Mouse (Mus musculus) heart, postnatal 36 days (tissue): ENCODE measurements around the gene Cemip. TPM values are rescaled to one million over a fixed set of nuclear protein-coding genes. Genes with fewer than 3 reads are reported as not detected.
"Not testable (repeated sequence)": the region's sequence is repeated elsewhere in the genome, so short reads cannot be mapped to it uniquely, and the experiment has no call there.

Source experiments
- DNase-seq, 2 experiments: peaks; one replicate each; pipeline ENCODE4 v3.0.0; 2021 to 2022
- intact Hi-C: fragments of 180-260 bp; cut with DNase I; formaldehyde crosslinking; loops from one replicate; pipeline ENCODE4 v1.15.1; 2025
- total RNA-seq, 2 experiments: library from RNA; stranded (reverse); gene quantifications; 2 replicates each; pipeline ENCODE4 v1.2.3; 2021

Gene Cemip
- total RNA-seq, 2 experiments from 2014 or later: 0.14 TPM; not detected in 1

- intact Hi-C loops: loop anchor here (1.0 kb wide), 1 partner anchor 8 kb away; no protein-coding TSS in a partner anchor
- DNase-seq: no peak
Measured at GRCm38 (mm10) chr7:83902296-83903145, 183.8 kb downstream of the Cemip start.

- intact Hi-C loops: no loop called here
- no peak for DNase-seq
Measured at GRCm38 (mm10) chr7:83901425-83901824, 184.9 kb downstream of the Cemip start.

GRCm38 (mm10) chr7:83900519-83900918, 185.8 kb downstream of the Cemip start:
- intact Hi-C loops: no loop called here
- DNase-seq: no peak

- DNase-seq: no peak
- intact Hi-C loops: no loop called here
Measured at GRCm38 (mm10) chr7:83898267-83898666, 188.0 kb downstream of the Cemip start.

GRCm38 (mm10) chr7:83896077-83896740, 190.1 kb downstream of the Cemip start:
- intact Hi-C loops: no loop called here
- DNase-seq: no peak

DNA sequence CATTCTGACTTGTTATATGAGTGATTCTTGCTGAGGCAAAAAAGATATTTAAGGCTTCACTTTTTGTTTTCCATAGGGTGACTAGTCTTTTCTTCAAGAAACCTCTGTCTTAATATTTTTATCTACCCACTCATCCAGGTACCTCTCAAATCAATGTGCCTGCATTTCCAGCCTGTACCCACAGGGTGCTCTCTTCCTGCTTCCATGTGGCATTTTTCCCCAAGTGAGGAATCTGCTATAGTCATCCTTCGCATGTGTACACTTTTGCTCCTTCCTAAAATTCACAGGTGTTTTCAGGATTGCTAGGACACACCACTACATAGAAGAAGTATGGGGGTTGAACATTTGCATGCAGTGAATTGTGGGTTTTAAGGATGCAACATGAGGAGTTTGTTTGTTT, 192.0 kb downstream of the Cemip start:
- no peak for DNase-seq
- intact Hi-C loops: loop anchor here (5.0 kb wide), 1 partner anchor 258 kb away; the partner anchor contains the start of gene Abhd17c

- DNase-seq: no peak
- intact Hi-C loops: loop anchor here (5.0 kb wide), 1 partner anchor 260 kb away; the partner anchor contains the start of gene Abhd17c
Measured at GRCm38 (mm10) chr7:83892333-83892669, 194.0 kb downstream of the Cemip start.

DNA sequence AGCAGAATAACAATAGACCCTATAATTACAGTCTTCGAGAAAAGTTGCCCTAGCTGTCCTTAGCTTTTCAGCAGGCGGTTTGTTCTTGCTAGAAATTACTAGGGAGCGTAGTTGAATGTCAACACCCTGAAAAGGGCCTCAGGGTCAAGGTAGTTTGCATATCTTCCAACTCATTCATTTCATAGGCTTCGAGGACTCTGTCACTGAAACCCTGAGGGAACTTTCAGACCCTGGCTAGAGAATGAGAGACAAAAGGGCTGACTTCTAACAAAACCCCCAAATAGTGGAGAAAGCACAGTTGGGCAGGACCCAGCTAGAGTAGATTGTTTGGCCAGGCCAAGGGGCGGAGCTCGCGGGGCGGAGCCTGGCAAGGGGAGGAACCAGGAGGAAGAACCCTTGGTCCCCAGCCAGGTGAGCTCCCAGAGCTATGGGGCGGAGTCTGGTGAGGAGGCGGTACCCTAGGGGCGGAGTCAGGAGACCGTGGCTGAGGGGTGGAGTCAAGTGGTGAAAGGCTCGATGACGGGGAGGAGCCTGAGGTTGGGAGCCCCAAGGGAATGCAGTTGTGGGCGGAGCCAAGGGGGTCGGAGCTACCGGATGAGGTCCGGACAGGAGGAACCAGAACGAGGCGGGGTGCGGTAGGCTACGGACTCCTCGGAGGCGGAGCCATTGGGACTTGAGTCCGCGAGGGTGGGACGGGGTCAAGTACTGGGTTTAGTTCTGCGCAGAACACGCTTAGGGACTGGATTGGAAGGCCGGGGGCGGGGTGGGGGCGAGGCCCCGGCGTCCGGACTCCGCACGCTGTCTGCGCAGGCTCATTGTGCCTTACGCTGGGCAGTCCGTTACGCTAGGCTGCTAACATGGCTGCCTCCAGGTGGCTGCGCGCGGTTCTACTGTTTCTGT, 194.6 kb downstream of the Cemip start:
- intact Hi-C loops: loop anchor here (5.0 kb wide), 1 partner anchor 261 kb away; the partner anchor contains the start of gene Abhd17c
- DNase-seq: peak; percentile 100

DNA sequence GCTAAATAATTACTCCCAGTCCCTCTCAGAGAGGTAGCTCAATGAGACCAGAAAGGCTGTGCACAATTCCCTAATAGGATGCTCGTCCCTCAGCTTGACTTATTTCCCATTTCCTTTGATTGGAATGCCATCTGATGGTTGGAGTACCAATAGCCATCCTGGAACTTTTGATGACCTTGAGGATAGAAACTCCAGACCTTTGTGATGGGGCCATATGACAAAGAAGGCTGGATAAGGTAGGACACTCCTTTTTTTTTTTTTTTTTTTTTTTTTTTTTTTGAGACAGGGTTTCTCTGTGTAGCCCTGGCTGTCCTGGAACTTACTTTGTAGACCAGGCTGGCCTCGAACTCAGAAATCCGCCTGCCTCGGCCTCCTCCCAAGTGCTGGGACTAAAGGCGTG, 196.4 kb downstream of the Cemip start:
- intact Hi-C loops: loop anchor here (5.0 kb wide), 1 partner anchor 262 kb away; the partner anchor contains the start of gene Abhd17c
- not testable (repeated sequence) for DNase-seq

DNA sequence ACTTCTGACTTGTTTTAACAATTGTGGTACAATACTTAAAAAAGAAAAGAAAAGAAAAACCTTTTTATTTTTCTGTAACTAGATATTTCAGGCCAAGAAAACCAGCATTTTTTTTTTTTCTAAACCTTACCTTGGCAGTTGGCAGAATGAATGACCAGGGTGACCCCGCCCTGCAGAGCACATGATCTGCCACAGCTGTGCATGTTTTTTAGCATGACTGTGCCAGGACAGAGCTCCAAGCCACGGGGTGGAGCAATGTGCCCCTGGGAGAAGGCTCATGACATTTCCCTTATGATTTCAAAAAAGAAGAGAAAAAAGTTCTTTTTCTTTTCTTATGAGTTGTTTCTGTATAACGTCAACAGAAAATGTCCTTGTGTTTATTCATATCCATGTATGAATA, 196.9 kb downstream of the Cemip start:
- peak; percentile 45 to 52 for DNase-seq
- intact Hi-C loops: no loop called here

GRCm38 (mm10) chr7:83886366-83887129, 199.8 kb downstream of the Cemip start:
- intact Hi-C loops: loop anchor here (2.0 kb wide), 1 partner anchor 190 kb away; no protein-coding TSS in a partner anchor
- DNase-seq: no peak

DNA sequence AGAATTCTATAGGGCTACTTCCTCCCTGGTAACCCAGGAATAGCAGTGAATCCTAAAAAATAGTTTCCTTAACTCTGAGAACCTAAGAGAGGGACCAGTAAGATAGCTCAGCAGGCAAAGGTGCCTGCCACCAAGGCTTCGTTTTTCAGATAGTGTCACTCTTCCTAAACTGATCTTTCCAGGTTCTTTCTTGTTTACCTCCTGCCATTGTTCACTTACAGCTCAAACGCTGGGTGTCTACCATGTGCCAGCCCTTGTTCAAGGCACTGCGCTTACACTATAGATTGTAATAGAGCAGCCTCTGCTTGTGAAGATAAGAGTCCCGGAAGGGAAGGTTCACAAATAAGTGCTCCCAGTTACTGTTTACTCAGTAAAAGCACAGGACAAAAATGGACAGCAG, 200.5 kb downstream of the Cemip start:
- intact Hi-C loops: loop anchor here (2.0 kb wide), 2 partner anchors 189 to 219 kb away; no protein-coding TSS in a partner anchor
- no peak for DNase-seq

- no peak for DNase-seq
- intact Hi-C loops: loop anchor here (1.0 to 5.0 kb wide), 6 partner anchors 43 to 1018 kb away; partner anchors contain the start of gene Mex3b
Measured at GRCm38 (mm10) chr7:83884921-83885532, 201.3 kb downstream of the Cemip start.

DNA sequence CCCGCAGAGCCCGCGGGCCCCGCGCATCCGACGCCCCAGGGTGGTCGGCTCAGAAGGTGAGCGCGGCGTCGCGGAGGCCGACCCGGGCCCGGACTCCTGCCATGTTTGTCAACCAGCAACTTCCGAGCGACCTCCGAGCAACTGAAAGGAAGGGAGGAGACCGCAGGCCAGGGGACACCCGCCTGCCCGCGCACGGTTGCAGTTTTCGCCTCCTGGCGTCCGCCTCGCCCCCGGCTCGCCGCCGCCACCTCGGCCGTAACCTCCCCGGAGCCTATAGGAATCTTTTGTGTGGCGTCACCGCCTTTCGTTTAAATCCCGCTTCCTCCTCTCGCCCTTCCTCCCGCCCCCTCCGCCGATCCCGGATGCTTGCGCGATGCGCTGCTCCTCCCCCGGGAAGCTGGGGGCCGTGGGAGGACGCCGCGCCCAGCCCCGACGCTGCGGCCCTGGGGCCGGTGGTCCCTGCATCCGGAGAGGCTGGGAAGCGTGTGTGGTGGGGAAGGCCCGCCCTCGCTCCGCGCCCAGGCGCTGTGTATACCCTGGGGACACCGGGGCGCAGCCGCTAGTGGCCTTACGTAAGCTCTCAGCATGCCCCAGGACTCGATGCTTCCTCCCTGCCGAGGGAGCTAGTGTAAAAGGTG, 202.2 kb downstream of the Cemip start, which contains the start of the genes Tlnrd1 and Mesd:
Gene Tlnrd1, minus strand, starts transcription at position 285 of the 638 bp plus-strand sequence.
Gene Mesd, plus strand, starts transcription at position 446 of the 638 bp plus-strand sequence.
- peak; percentile 85 to 92 for DNase-seq
- intact Hi-C loops: loop anchor here (1.0 to 5.0 kb wide), 6 partner anchors 42 to 1017 kb away; partner anchors contain the start of gene Mex3b

DNA sequence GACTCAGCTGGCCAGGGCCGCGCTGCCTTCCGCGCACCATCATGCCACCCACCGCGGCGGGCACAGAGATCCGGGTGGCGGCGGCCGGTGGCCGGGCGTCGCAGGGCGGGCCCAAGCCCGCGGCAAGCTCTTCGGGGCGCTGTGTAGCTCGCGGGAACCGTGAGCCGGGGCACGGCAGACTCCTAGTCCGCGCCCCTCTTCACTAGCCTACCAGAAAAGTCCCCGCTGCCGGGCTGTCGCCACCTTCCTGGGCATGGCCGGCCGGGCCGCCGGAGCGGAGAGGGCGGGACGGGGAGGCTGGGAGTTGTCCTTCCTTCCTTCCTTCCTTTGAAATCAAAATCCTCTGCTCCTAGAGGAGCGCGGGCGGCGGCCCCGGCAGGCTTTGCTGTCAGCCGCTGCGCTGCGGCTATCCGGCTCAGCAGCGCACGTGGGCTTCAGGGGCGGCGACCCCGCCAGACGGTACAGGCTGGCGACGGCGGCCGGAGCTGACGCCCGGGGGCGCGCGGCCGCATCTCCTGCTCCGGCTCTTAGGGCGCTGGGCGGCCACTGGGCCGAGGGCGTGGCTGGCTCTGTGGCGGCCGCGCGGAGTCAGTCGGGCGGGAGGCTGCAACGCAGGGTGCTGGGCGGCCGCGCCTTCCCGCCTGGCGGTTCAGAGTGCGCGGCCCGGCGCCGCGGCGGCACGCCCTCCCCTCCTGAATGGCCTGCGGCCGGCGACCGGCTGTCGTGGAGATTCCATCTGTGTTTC, 202.9 kb downstream of the Cemip start:
- intact Hi-C loops: loop anchor here (1.0 to 5.0 kb wide), 6 partner anchors 41 to 1016 kb away; partner anchors contain the start of gene Mex3b
- DNase-seq: peak; percentile 72 to 81
